Mouse (Mus musculus): ENCODE measurements around the gene Agtr1a.

Agtr1a gene

GRCm38 (mm10) chr13:30364097-30364625 is 27.9 kb downstream of the Agtr1a start:
- no peak for DNase-seq

GRCm38 (mm10) chr13:30364780-30365179 is 28.5 kb downstream of the Agtr1a start:
- no peak for DNase-seq

- DNase-seq = peak; percentile 32
These were observed 29.1 kb downstream of the Agtr1a start for GRCm38 (mm10) chr13:30365378-30365777.

GRCm38 (mm10) chr13:30368116-30368515 is 31.9 kb downstream of the Agtr1a start:
- DNase-seq = no peak

GRCm38 (mm10) chr13:30368746-30369145 is 32.5 kb downstream of the Agtr1a start:
- DNase-seq = no peak

GRCm38 (mm10) chr13:30378868-30379267 is 42.6 kb downstream of the Agtr1a start:
- DNase-seq = no peak

- DNase-seq = no peak
These were observed 48.9 kb downstream of the Agtr1a start for GRCm38 (mm10) chr13:30385183-30385582.

GRCm38 (mm10) chr13:30394123-30394522 is 57.9 kb downstream of the Agtr1a start:
- DNase-seq = no peak

- DNase-seq = peak; percentile 26
These were observed 60.2 kb downstream of the Agtr1a start for GRCm38 (mm10) chr13:30396431-30396830.

GRCm38 (mm10) chr13:30398852-30399251 is 62.6 kb downstream of the Agtr1a start:
- DNase-seq = no peak

GRCm38 (mm10) chr13:30400621-30401020 is 64.4 kb downstream of the Agtr1a start:
- DNase-seq = no peak

- DNase-seq = no peak
These were observed 67.6 kb downstream of the Agtr1a start for GRCm38 (mm10) chr13:30403874-30404273.

- DNase-seq = no peak
These were observed 82.4 kb downstream of the Agtr1a start for GRCm38 (mm10) chr13:30418611-30419010.

- DNase-seq = no peak
These were observed 90.8 kb downstream of the Agtr1a start for GRCm38 (mm10) chr13:30427008-30427407.

GRCm38 (mm10) chr13:30427436-30427835 is 91.2 kb downstream of the Agtr1a start:
- DNase-seq = no peak
